Mouse (Mus musculus) cerebral cortex, adult 2 months (tissue): ENCODE results near the gene Mok.

Experiments used
- WGBS: fragments of 180-500 bp; shearing (Covaris S2); methylation state at CpG from one replicate; pipeline ENCODE4 v1.1.7; 2018; 5-methylcytosine and 5-hydroxymethylcytosine counted together

Mok gene

DNA sequence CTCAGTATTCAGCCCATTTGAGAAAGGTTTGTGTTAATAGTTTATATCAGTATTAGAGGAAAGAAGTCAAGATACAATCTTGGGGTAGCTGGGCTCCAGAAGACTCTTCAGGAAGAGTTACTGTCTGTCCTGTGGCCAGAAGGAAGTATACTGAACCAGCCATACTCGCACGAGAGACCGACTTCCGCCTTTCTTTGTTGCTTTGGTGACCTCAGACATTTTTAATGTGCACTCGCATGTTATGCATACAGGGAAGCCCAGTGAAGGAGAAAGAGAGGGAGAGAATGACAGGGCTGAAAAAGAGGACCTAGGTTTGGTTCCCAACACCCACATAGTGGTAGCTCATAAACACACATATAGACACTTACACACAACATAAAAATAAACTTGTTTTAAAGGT is 76.2 kb downstream of the Mok start:
- 91% methylated on average over 5 of the region's 5 CpGs for WGBS

DNA sequence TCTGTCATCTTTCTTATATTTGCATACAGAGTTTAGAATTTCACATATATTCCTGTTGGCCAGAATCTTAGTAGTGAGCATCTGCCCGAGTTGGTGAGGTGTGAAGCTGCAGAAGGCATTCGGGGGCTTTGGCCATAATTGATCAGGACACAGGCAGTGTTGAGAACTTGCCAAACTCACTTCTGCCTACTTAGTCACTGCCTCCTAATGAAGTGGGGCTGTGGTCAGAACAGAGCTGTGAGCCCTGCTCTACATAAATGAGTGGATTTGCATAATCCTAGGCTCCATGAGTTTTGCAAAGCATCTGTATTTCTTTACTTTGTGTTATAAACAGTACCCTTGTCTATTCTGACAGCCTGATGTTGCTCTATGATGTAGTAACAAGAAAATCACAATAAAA is 78.4 kb downstream of the Mok start:
- WGBS: 28% methylated on average over 2 of the region's 2 CpGs

DNA sequence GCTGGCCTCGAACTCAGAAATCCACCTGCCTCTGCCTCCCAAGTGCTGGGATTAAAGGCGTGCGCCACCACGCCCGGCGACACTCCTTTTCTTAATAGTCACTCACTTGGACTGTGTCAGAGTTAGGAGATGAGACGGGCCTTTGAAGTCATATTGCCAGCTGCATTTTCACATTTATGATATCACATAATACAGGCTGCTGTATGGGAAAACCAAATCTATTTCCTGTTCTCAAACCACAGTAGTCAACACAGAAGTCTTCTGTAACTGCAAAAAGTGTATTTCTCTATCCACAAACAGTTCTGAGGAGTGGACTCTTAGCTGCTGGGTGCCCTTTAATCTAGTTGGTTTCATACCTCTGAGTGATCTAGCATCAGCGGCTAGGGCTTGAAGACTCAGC is 81.8 kb downstream of the Mok start:
- 94% methylated on average over 8 of the region's 8 CpGs for WGBS
